Mouse (Mus musculus) embryonic facial prominence, embryonic 14.5 days (tissue): ENCODE results near the gene Wbp1. TPM values are rescaled to one million over a fixed set of nuclear protein-coding genes. Genes with fewer than 3 reads are reported as not detected.
A peak's percentile ranks its signal among the peaks of the same experiment; 100 is the strongest.

Experiments
- ATAC-seq: fragments of 200-750 bp; cut with Nextera tagmentation; 2 replicates; pipeline ENCODE4 v1.8.0; 2017; ENCODE audit warnings: low read depth, moderate number of reproducible peaks, moderate TSS enrichment
- DNase-seq: peaks from one replicate; pipeline ENCODE4 v3.0.0-alpha.2; 2015; ENCODE audit warnings: low spot score
- H3K27ac ChIP-seq: fragments of 300-500 bp; sonication (generic); replicated peaks from 2 replicates; pipeline ENCODE4 v1.5.1; 2014; ENCODE audit warnings: low read depth, mild to moderate bottlenecking, low read length, moderate library complexity
- H3K27me3 ChIP-seq: fragments of 300-500 bp; sonication (generic); replicated peaks from 2 replicates; pipeline ENCODE4 v1.6.1; 2014; ENCODE audit warnings: low read length; ENCODE audit not compliant: control insufficient read depth, insufficient read depth
- H3K36me3 ChIP-seq: fragments of 300-500 bp; sonication (generic); 2 replicates; pipeline ENCODE4 v1.6.1; 2014; ENCODE audit warnings: low read length, mixed read lengths; ENCODE audit not compliant: control insufficient read depth, insufficient read depth
- H3K4me1 ChIP-seq: fragments of 300-500 bp; sonication (generic); 2 replicates; pipeline ENCODE4 v1.6.1; 2014; ENCODE audit warnings: antibody characterized with exemption, low read length; ENCODE audit not compliant: control insufficient read depth, insufficient read depth
- H3K4me2 ChIP-seq: fragments of 300-500 bp; sonication (generic); 2 replicates; pipeline ENCODE4 v1.6.1; 2014; ENCODE audit warnings: low read depth, mild to moderate bottlenecking, low read length, moderate library complexity, mixed read lengths
- H3K4me3 ChIP-seq: fragments of 300-500 bp; sonication (generic); 2 replicates; pipeline ENCODE4 v1.5.1; 2014; ENCODE audit warnings: low read depth, mild to moderate bottlenecking, low read length
- H3K9ac ChIP-seq: fragments of 300-500 bp; sonication (generic); 2 replicates; pipeline ENCODE4 v1.6.1; 2014; ENCODE audit warnings: low read depth, mild to moderate bottlenecking, low read length, moderate library complexity, mixed read lengths
- H3K9me3 ChIP-seq: fragments of 300-500 bp; sonication (generic); 2 replicates; pipeline ENCODE4 v1.6.1; 2016; ENCODE audit warnings: low read length; ENCODE audit not compliant: control insufficient read depth
- WGBS: fragments of 180-500 bp; shearing (Covaris S2); extraction: QIAGEN DNeasy Blood & Tissue Kit; methylation state at CpG from one replicate; pipeline ENCODE4 v1.1.7; 2014; 5-methylcytosine and 5-hydroxymethylcytosine counted together
- polyA plus RNA-seq: library from polyadenylated mRNA; unstranded; fragments of >200 nt; fragmentation: Nextera tagmentation; extraction: Ambion mirVana; gene quantifications from 2 replicates; pipeline ENCODE4 v1.2.1, GENCODE M21; 2014

Wbp1 gene
- polyA plus RNA-seq, 1 experiment from 2014 or later = 61.8 TPM

GRCm38 (mm10) chr6:83124851-83125312 lies 3.5 kb upstream of the Wbp1 start:
- Histone ChIP-seq H3K27ac (peak overlapping the region; percentile 42), H3K27me3 (no peaks in the 10 kb centered on the region), H3K4me3 (peak overlapping the region; percentile 69), H3K4me2 (peak overlapping the region; percentile 79), H3K4me1 (peaks cover 26% of the 10 kb centered on the region), H3K36me3 (0 out of 2 replicates have a peak, but pooled peaks cover 5% of the 10 kb centered on the region), H3K9ac (peak overlapping the region; percentile 71), H3K9me3 (no peaks in the 10 kb centered on the region)
- peak; percentile 97 for DNase-seq
- WGBS = 0% methylated on average over 30 of the region's 30 CpGs
- peak; percentile 19; the same call in 1 of the 2 replicates for ATAC-seq

DNA sequence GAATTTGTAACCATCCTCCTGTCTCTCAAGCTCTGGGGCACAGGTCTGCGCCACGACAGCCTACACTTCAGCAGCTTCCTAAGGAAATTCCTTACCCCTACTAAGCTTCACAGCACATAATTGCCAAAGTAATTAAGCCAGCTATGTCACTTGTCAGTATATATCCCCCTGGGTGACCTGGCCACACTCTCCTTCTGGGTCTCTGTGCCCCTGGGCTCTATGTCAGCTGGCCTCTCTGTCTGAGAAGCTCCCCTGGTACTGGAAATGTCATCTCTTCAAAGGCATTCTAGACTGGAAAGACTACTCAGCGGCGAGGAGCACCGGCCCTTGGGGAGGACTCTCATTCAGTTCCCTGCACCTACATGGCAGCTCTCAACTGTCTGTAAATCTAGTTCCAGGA lies 1.6 kb upstream of the Wbp1 start:
- 67% methylated on average over 5 of the region's 5 CpGs for WGBS
- H3K27ac ChIP-seq = no peak overlapping the region
- H3K36me3 ChIP-seq = peaks cover 20% of the 10 kb centered on the region
- DNase-seq (no peak), ATAC-seq (no peak)
- H3K9ac ChIP-seq = peak overlapping the region; percentile 84
- H3K27me3 ChIP-seq = no peaks in the 10 kb centered on the region
- H3K4me1 ChIP-seq = peaks cover 30% of the 10 kb centered on the region
- peak overlapping the region; percentile 91 for H3K4me2 ChIP-seq
- no peaks in the 10 kb centered on the region for H3K9me3 ChIP-seq
- peak overlapping the region; percentile 70 for H3K4me3 ChIP-seq

DNA sequence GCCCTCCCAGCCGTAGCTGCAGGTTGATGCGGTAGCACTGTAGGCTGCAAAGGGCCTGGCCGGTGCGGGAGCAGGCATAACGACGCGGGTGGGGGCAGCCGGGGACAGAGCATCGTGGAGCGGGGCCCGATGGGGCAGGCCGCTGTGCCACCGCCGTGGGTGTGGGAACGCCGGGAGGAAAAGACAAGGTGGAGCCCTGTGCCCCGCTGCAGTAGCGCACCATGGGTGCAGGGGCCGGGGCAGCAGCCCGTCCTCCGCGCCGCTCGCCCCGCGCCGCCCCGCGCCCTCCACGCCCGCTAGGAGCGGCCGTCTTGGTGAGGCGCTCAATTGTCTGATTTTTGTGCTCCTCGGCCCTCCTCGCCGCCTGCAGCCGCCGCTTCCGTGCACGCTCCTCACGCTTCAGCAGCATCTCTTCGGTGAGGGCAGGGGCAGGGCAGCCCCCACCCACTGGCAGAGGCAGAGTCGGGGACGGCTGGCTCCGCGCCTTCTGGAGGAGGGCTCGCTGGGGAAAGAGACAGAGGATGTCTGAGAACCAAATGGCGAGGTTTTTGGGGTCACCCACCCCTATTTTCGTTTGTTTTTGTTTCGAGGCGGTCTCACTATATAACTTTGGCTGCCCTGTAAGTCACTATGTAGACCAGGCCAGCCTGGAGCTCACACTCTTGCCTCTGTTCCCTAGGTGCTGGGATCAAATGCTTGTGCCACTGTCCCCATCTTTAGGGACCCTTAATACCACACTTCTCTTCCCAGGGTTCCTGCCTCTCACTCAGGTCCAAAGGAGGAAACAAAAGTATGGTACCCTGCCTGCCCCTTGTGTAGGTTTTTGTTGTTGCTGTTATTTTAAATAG lies 728 bp upstream of the Wbp1 start:
- Histone ChIP-seq H3K4me2 (peak overlapping the region; percentile 91), H3K27ac (peak overlapping the region; percentile 98), H3K4me1 (peaks cover 30% of the 10 kb centered on the region), H3K4me3 (peak overlapping the region; percentile 70), H3K27me3 (no peaks in the 10 kb centered on the region), H3K36me3 (peaks cover 29% of the 10 kb centered on the region), H3K9me3 (no peaks in the 10 kb centered on the region), H3K9ac (peak overlapping the region; percentile 84)
- ATAC-seq = no peak
- WGBS = under 1% methylated on average over 22 of the region's 52 CpGs
- DNase-seq = no peak

- Histone ChIP-seq H3K36me3 (peaks cover 32% of the 10 kb centered on the region), H3K27me3 (no peaks in the 10 kb centered on the region), H3K9ac (peak overlapping the region; percentile 87; the same call in 1 of the 2 replicates), H3K4me2 (peak overlapping the region; percentile 64; the same call in 1 of the 2 replicates), H3K4me1 (peaks cover 33% of the 10 kb centered on the region), H3K27ac (peak overlapping the region; percentile 39; the same call in 1 of the 2 replicates), H3K9me3 (no peaks in the 10 kb centered on the region), H3K4me3 (peak overlapping the region; percentile 70; the same call in 1 of the 2 replicates)
- DNase-seq = no peak
- WGBS = 75% methylated on average over 7 of the region's 7 CpGs
- ATAC-seq = no peak
Measured at GRCm38 (mm10) chr6:83119734-83120051, 1.7 kb downstream of the Wbp1 start.

DNA sequence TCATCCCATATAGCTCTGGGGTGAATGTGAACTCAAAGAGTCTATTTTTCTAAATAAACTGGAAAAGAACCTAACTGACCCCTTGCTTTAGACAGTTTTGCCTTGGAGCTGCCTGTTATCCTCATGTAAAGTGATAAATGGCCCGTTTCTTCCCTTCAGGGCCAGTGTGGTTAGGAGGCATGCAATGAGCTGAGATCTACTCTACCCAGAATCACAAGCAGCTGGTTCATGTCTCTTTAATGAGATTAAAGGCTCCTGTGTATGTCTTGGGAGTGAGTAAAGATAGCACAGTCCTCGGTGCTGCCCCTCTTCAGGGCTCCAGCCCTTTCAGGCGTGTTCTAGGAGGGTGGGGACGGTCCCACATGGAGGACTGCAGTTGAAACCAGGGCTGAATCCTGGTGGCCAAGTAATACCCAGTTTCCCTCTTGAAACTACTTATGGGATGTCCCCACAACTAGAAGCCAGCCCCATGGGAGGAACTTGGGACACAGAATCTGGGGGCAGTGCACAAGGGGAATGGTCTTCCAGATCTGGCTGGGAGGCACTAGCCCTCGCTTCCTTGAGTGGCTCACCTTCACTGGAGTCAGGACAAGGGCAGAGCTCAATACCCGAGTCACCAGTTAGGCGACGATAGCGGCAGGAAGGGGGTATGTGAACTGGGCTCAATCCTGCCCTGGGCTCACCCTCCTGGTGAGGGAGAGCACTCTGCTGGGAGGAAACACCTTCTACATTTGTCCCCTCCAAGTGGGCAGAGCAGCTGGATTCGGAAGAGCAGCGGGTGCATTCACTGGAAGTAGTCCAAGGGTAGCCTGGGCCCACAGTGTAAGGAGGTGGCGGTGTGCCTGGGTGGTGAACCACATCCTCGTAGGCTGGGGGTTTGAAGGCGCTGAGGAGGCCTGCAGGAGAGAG lies 2.3 kb downstream of the Wbp1 start:
- peak overlapping the region; percentile 64; the same call in 1 of the 2 replicates for H3K4me2 ChIP-seq
- H3K4me1 ChIP-seq = peaks cover 32% of the 10 kb centered on the region
- ATAC-seq (no peak), DNase-seq (no peak)
- H3K27ac ChIP-seq = peak overlapping the region; percentile 39; the same call in 1 of the 2 replicates
- no peaks in the 10 kb centered on the region for H3K27me3 ChIP-seq
- no peaks in the 10 kb centered on the region for H3K9me3 ChIP-seq
- 0 out of 2 replicates have a peak overlapping the region, but pooled peaks have one; percentile 87 for H3K9ac ChIP-seq
- WGBS = 83% methylated on average over 14 of the region's 14 CpGs
- H3K36me3 ChIP-seq = peaks cover 32% of the 10 kb centered on the region
- peak overlapping the region; percentile 70; the same call in 1 of the 2 replicates for H3K4me3 ChIP-seq

DNA sequence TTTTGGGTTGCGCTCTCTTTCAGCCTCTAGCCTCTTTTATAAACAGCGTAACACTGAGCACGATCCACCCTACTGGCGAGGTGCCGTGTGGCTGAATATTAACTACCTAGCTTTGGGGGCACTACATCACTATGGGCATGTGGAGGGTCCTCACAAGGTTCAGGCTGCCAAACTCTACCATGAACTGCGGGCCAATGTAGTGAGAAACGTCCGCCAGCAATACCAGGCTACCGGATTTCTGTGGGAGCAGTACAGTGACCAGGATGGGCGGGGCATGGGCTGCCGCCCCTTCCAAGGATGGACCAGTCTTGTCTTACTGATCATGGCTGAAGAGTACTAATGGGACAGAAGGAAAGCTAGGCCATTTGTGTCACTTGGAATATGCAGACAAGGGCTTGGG lies 3.0 kb downstream of the Wbp1 start:
- Histone ChIP-seq H3K27me3 (no peaks in the 10 kb centered on the region), H3K4me2 (no peak overlapping the region), H3K9me3 (no peaks in the 10 kb centered on the region), H3K27ac (no peak overlapping the region), H3K4me1 (peaks cover 28% of the 10 kb centered on the region), H3K4me3 (no peak overlapping the region), H3K36me3 (peaks cover 27% of the 10 kb centered on the region), H3K9ac (no peak overlapping the region)
- DNase-seq = no peak
- ATAC-seq = no peak
- WGBS = 75% methylated on average over 11 of the region's 11 CpGs

GRCm38 (mm10) chr6:83117616-83118015 lies 3.7 kb downstream of the Wbp1 start:
- Histone ChIP-seq H3K27me3 (no peaks in the 10 kb centered on the region), H3K27ac (no peak overlapping the region), H3K4me2 (no peak overlapping the region), H3K9ac (no peak overlapping the region), H3K4me3 (no peak overlapping the region), H3K9me3 (no peaks in the 10 kb centered on the region), H3K4me1 (peaks cover 24% of the 10 kb centered on the region), H3K36me3 (peaks cover 27% of the 10 kb centered on the region)
- DNase-seq = no peak
- ATAC-seq = no peak
- 88% methylated on average over 12 of the region's 13 CpGs for WGBS

DNA sequence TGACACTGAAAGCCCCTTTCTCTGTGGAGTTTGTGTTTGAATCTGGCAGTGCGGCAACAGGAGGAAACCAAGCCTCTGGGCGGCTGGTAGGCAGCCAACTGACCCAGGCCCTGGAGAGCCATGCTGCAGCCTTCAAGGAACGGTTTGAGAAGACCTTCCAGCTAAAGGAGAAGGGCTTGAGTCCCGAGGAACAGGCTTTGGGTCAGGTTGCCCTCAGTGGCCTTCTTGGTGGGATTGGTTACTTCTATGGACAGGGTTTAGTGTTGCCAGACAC lies 4.3 kb downstream of the Wbp1 start:
- no peak for DNase-seq
- Histone ChIP-seq H3K4me3 (no peak overlapping the region; the same call in 1 of the 2 replicates), H3K9me3 (no peaks in the 10 kb centered on the region), H3K27me3 (no peaks in the 10 kb centered on the region), H3K36me3 (peaks cover 27% of the 10 kb centered on the region), H3K4me1 (peaks cover 19% of the 10 kb centered on the region), H3K9ac (no peak overlapping the region), H3K4me2 (no peak overlapping the region), H3K27ac (no peak overlapping the region)
- WGBS = 79% methylated on average over 4 of the region's 4 CpGs
- ATAC-seq = no peak
